ENCODE assay signal across 9 mouse cellular contexts in the genomic region with DNA sequence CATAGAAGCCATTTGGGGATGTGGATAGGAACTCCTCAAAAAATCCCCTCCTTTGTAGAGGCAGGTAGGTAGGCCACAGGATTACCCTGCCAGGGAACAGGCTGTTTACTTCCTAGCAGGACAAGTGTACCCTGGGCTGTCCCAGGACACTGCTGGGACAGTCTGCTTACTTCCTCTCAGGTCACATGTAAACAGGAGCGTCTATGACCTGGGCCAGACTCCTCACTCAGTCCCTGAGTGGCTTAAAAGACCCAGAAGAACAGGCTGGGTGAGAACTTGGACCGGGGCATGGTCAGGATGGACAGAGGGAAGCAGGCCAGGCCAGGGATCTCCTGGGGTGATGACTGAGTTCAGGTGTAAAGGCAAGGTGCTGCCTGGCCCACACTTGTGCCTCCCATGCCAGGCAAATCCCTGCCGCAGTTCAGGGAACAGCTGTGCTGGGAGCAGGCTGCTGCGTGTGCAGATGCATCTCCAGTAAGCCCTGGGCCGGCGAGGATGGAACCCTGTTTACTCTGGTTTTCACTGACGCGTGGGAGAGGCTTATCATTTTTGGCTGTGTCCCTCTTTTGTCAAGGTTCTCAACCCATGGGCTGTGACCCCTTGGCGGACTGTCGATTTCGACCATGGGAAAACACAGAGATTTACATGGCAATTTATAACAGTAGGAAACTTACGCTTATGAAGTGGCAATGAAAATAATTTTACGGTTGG. TPM values are rescaled to one million over a fixed set of nuclear protein-coding genes. Genes with fewer than 3 reads are reported as not detected.
DNase-seq lines count a peak whose midpoint lies in the region; ATAC-seq and TF ChIP-seq lines count a peak whose summit lies in the region.
"Had no signal": no experiment of that assay in that cellular context is flagged by ENCODE, and none has a peak within 500 bp of the region (broad histone marks: within the 10 kb centered on the region; RNA-seq: fewer than 3 reads in every experiment).

No protein-coding gene starts in this region.

- TF ChIP-seq CTCF in ES-Bruce4 (IDR thresholded peaks at IDR 0.05; ENCODE audit: low read depth, low read length) = no peak

- TF ChIP-seq EP300 in ES-Bruce4 (IDR thresholded peaks at IDR 0.05; ENCODE audit: insufficient read depth, low read depth, low read length) = no peak

- no peaks in the 10 kb centered on the region for H3K9me3 ChIP-seq in intestine, embryonic 15.5 days
- H3K9me3 ChIP-seq in intestine, embryonic 16.5 days (ENCODE audit: control insufficient read depth, low read length) = no peaks in the 10 kb centered on the region
- H3K9me3 ChIP-seq in ES-Bruce4 (replicated peaks; ENCODE audit: control insufficient read depth, insufficient read depth, low read length, poor library complexity, severe bottlenecking) = no peaks in the 10 kb centered on the region
- no peaks in the 10 kb centered on the region for H3K9me3 ChIP-seq in embryonic facial prominence, embryonic 15.5 days (replicated peaks)
- H3K9me3 ChIP-seq: heart, embryonic 15.5 days had no signal

- peak; percentile 57 for DNase-seq in lung, postnatal 25 days (ENCODE audit: low spot score)
- DNase-seq in spleen, postnatal 36 days (ENCODE audit: low spot score in 2 of 2) = no peak
- no peak for DNase-seq in thymus, adult 18-20 months
- no peak for DNase-seq in cerebellum, postnatal 10 days

- WGBS in intestine, embryonic 15.5 days = 70% methylated on average over 13 of the region's 13 CpGs
- 70% methylated on average over 13 of the region's 13 CpGs for WGBS in intestine, embryonic 16.5 days
- 65% methylated on average over 13 of the region's 13 CpGs for WGBS in embryonic facial prominence, embryonic 15.5 days

- H3K9ac ChIP-seq in intestine, embryonic 15.5 days = no peak overlapping the region
- H3K9ac ChIP-seq in intestine, embryonic 16.5 days (ENCODE audit: low read depth, low read length) = no peak overlapping the region
- H3K9ac ChIP-seq in ES-Bruce4 (ENCODE audit: low read depth, poor library complexity, severe bottlenecking) = no peak overlapping the region
- no peak overlapping the region for H3K9ac ChIP-seq in embryonic facial prominence, embryonic 15.5 days

- peak overlapping the region; percentile 84; the same call in 1 of the 2 replicates for H3K4me2 ChIP-seq in intestine, embryonic 15.5 days (replicated peaks)
- no peak overlapping the region for H3K4me2 ChIP-seq in intestine, embryonic 16.5 days (ENCODE audit: low read depth, low read length)
- H3K4me2 ChIP-seq in embryonic facial prominence, embryonic 15.5 days (replicated peaks) = peak overlapping the region; percentile 77

- H3K27me3 ChIP-seq in intestine, embryonic 15.5 days (replicated peaks) = peaks cover 28% of the 10 kb centered on the region
- H3K27me3 ChIP-seq in intestine, embryonic 16.5 days (replicated peaks; ENCODE audit: control insufficient read depth, insufficient read depth, low read length) = peaks cover 15% of the 10 kb centered on the region
- peaks cover 23% of the 10 kb centered on the region for H3K27me3 ChIP-seq in ES-Bruce4 (ENCODE audit: control insufficient read depth, insufficient read depth, low read length, poor library complexity, severe bottlenecking)
- peaks cover 21% of the 10 kb centered on the region for H3K27me3 ChIP-seq in embryonic facial prominence, embryonic 15.5 days

- no peak for TF ChIP-seq POLR2A in ES-Bruce4 (IDR thresholded peaks at IDR 0.05; ENCODE audit: insufficient read depth, low read length)

- H3K36me3 ChIP-seq in intestine, embryonic 15.5 days = no peaks in the 10 kb centered on the region
- no peaks in the 10 kb centered on the region for H3K36me3 ChIP-seq in intestine, embryonic 16.5 days (ENCODE audit: control insufficient read depth, insufficient read depth, low read length)
- no peaks in the 10 kb centered on the region for H3K36me3 ChIP-seq in ES-Bruce4 (ENCODE audit: control insufficient read depth, insufficient read depth, low read length, poor library complexity, severe bottlenecking)
- no peaks in the 10 kb centered on the region for H3K36me3 ChIP-seq in embryonic facial prominence, embryonic 15.5 days
- H3K36me3 ChIP-seq: heart, embryonic 15.5 days had no signal

- H3K4me1 ChIP-seq in intestine, embryonic 15.5 days (replicated peaks) = peaks cover 20% of the 10 kb centered on the region
- peaks cover 4% of the 10 kb centered on the region; the same call in 1 of the 2 replicates for H3K4me1 ChIP-seq in intestine, embryonic 16.5 days (ENCODE audit: control insufficient read depth, insufficient read depth, low read length)
- peaks cover 2% of the 10 kb centered on the region for H3K4me1 ChIP-seq in ES-Bruce4 (ENCODE audit: control insufficient read depth, insufficient read depth, low read length)
- peaks cover 24% of the 10 kb centered on the region for H3K4me1 ChIP-seq in embryonic facial prominence, embryonic 15.5 days

- H3K4me3 ChIP-seq in intestine, embryonic 15.5 days (replicated peaks) = no peak overlapping the region
- no peak overlapping the region for H3K4me3 ChIP-seq in intestine, embryonic 16.5 days (ENCODE audit: low read length)
- peak overlapping the region; percentile 75; the same call in 1 of the 2 replicates for H3K4me3 ChIP-seq in ES-Bruce4 (ENCODE audit: low read depth, low read length)
- peak overlapping the region; percentile 57; the same call in 1 of the 2 replicates for H3K4me3 ChIP-seq in embryonic facial prominence, embryonic 15.5 days (replicated peaks)

- ATAC-seq in intestine, embryonic 15.5 days = no peak
- no peak for ATAC-seq in intestine, embryonic 16.5 days
- ATAC-seq in embryonic facial prominence, embryonic 15.5 days (ENCODE audit: insufficient number of reproducible peaks, low FRiP score, low TSS enrichment, low read depth) = no peak

- H3K27ac ChIP-seq in intestine, embryonic 15.5 days = no peak overlapping the region
- H3K27ac ChIP-seq in intestine, embryonic 16.5 days (ENCODE audit: low read length) = no peak overlapping the region
- no peak overlapping the region for H3K27ac ChIP-seq in ES-Bruce4 (ENCODE audit: insufficient read depth, low read length)
- H3K27ac ChIP-seq in embryonic facial prominence, embryonic 15.5 days (replicated peaks) = no peak overlapping the region
- H3K27ac ChIP-seq: heart, embryonic 15.5 days had no signal

RNA-seq across cellular contexts. Expression of gene Doc2b, which starts 0.8 kb away (rescaled TPM):
- 1.1 and 1.4 TPM in 2 replicates for polyA plus RNA-seq in intestine, embryonic 15.5 days (2015; fragmentation: Nextera tagmentation; extraction: Ambion mirVana)
- 0.61 and 0.97 TPM in 2 replicates for polyA plus RNA-seq in intestine, embryonic 16.5 days (2015; fragmentation: Nextera tagmentation; extraction: Ambion mirVana)
- polyA plus RNA-seq in ES-Bruce4 (2011; ENCODE audit: insufficient read depth, insufficient read length, low read depth, missing spikeins) = 0.15 and 0.22 TPM in 2 replicates
- polyA plus RNA-seq in embryonic facial prominence, embryonic 15.5 days (2015; fragmentation: Nextera tagmentation; extraction: Ambion mirVana) = 1.1 and 1.2 TPM in 2 replicates

Comparison
In these comparisons a context has a peak if more than half of its experiments do, and no peak if none do; other contexts are left out.
1. H3K4me3 ChIP-seq: peak in ES-Bruce4 (single experiment) and embryonic facial prominence, embryonic 15.5 days (single experiment); none in intestine, embryonic 15.5 days (single experiment) and intestine, embryonic 16.5 days (single experiment).